Mouse (Mus musculus) lung, adult 2 months (tissue): ENCODE data around the gene Gjb4.

ENCODE experiments used
- CTCF ChIP-seq: fragments of 200-500 bp; IDR thresholded peaks from 2 replicates; pipeline ENCODE4 v1.5.1; 2011; ENCODE audit warnings: mild to moderate bottlenecking, low read length, control low read depth; ENCODE audit not compliant: insufficient read depth
- POLR2A ChIP-seq: fragments of 200-500 bp; IDR thresholded peaks from 2 replicates; pipeline ENCODE4 v1.6.1; 2011; ENCODE audit warnings: low read depth, mild to moderate bottlenecking, control low read depth, low read length, borderline replicate concordance; ENCODE audit errors: extremely low read depth

- TF ChIP-seq CTCF (no peak), POLR2A (no peak)
Observed at GRCm38 (mm10) chr4:127362520-127362919, 8.6 kb upstream of the Gjb4 start.
